Mouse (Mus musculus) myocyte (in vitro differentiated cells): ENCODE measurements around the gene Klk6.

ENCODE experiments used
- CEBPB ChIP-seq: IDR thresholded peaks from 2 replicates; pipeline ENCODE4 v1.6.1; 2011; ENCODE audit warnings: mild to moderate bottlenecking, moderate library complexity; ENCODE audit not compliant: poor library complexity, insufficient read depth, severe bottlenecking
- E2F4 ChIP-seq: IDR thresholded peaks from one replicate; pipeline ENCODE4 v1.6.1; 2011; ENCODE audit warnings: mild to moderate bottlenecking, control low read depth, moderate library complexity; ENCODE audit not compliant: insufficient read depth
- MAX ChIP-seq: IDR thresholded peaks from one replicate; pipeline ENCODE4 v1.6.1; 2011; ENCODE audit warnings: low read depth, mild to moderate bottlenecking, control low read depth
- MYOG ChIP-seq, 3 experiments: IDR thresholded peaks; one replicate each; pipeline ENCODE4 v1.6.1; 2011; ENCODE audit warnings: control low read depth in 2 of 3, low read depth in 2 of 3, mild to moderate bottlenecking in 2 of 3; ENCODE audit not compliant: insufficient read length in 2 of 3, control insufficient read depth in 1 of 3, insufficient read depth in 1 of 3
- POLR2A ChIP-seq: IDR thresholded peaks from one replicate; pipeline ENCODE4 v1.6.1; 2011; ENCODE audit warnings: low read depth, mild to moderate bottlenecking, control low read depth, moderate library complexity; ENCODE audit not compliant: insufficient read length
- POLR2AphosphoS2 ChIP-seq: IDR thresholded peaks from one replicate; pipeline ENCODE4 v1.6.1; 2011; ENCODE audit warnings: low read depth, control low read depth; ENCODE audit not compliant: insufficient read length
- REST ChIP-seq: IDR thresholded peaks from one replicate; pipeline ENCODE4 v1.6.1; 2011; ENCODE audit warnings: mild to moderate bottlenecking, control low read depth, moderate library complexity; ENCODE audit not compliant: insufficient read depth, insufficient read length
- SRF ChIP-seq: IDR thresholded peaks from one replicate; pipeline ENCODE4 v1.6.1; 2011; ENCODE audit warnings: low read depth; ENCODE audit not compliant: control insufficient read depth, insufficient read length
- TCF12 ChIP-seq: IDR thresholded peaks from one replicate; pipeline ENCODE4 v1.6.1; 2011; ENCODE audit warnings: mild to moderate bottlenecking, control low read depth; ENCODE audit not compliant: poor library complexity, insufficient read depth, severe bottlenecking
- TCF3 ChIP-seq: IDR thresholded peaks from one replicate; pipeline ENCODE4 v1.6.1; 2011; ENCODE audit warnings: low read depth, control low read depth; ENCODE audit not compliant: insufficient read length
- USF1 ChIP-seq: IDR thresholded peaks from one replicate; pipeline ENCODE4 v1.6.1; 2011; ENCODE audit warnings: low read depth, mild to moderate bottlenecking, control low read depth, moderate library complexity

- TF ChIP-seq POLR2A, result no peak
- TF ChIP-seq E2F4, result no peak
- no peak for TF ChIP-seq POLR2AphosphoS2
- TF ChIP-seq MAX, result no peak
- no peak for TF ChIP-seq CEBPB
- TF ChIP-seq USF1, result no peak
- no peak for TF ChIP-seq TCF3
- TF ChIP-seq TCF12, result no peak
- no peak for TF ChIP-seq REST
- TF ChIP-seq SRF, result no peak
- TF ChIP-seq MYOG (IDR thresholded peaks at IDR 0.05; ENCODE audit: control insufficient read depth in 1 of 3, insufficient read depth in 1 of 3, insufficient read length in 2 of 3, low read depth in 2 of 3), result no peak
Observed at GRCm38 (mm10) chr7:43799876-43800275, 24.4 kb upstream of the Klk6 start.
